Mouse (Mus musculus): ENCODE data around the gene Satb2.
A peak's percentile ranks its signal among the peaks of the same experiment; 100 is the strongest.

Satb2 gene

GRCm38 (mm10) chr1:56973593-56973950, 4.9 kb downstream of the Satb2 start:
- no peak for DNase-seq (ENCODE audit: extremely low spot score, low read depth, low spot score)

GRCm38 (mm10) chr1:56972950-56973592, 5.4 kb downstream of the Satb2 start:
- peak; percentile 86 for DNase-seq (ENCODE audit: extremely low spot score, low read depth, low spot score)

GRCm38 (mm10) chr1:56972251-56972949, 6.0 kb downstream of the Satb2 start:
- no peak for DNase-seq (ENCODE audit: extremely low spot score, low read depth, low spot score)

GRCm38 (mm10) chr1:56971942-56972250, 6.6 kb downstream of the Satb2 start:
- DNase-seq (ENCODE audit: extremely low spot score, low read depth, low spot score): no peak

- no peak for DNase-seq (ENCODE audit: extremely low spot score, low read depth, low spot score)
These were observed 7.0 kb downstream of the Satb2 start for GRCm38 (mm10) chr1:56971441-56971861.

- no peak for DNase-seq (ENCODE audit: extremely low spot score, low read depth, low spot score)
These were observed 7.7 kb downstream of the Satb2 start for GRCm38 (mm10) chr1:56970740-56971141.

- DNase-seq (ENCODE audit: extremely low spot score, low read depth, low spot score): no peak
These were observed 8.8 kb downstream of the Satb2 start for GRCm38 (mm10) chr1:56969364-56970360.

GRCm38 (mm10) chr1:56965879-56966579, 12.4 kb downstream of the Satb2 start:
- DNase-seq (ENCODE audit: extremely low spot score, low read depth, low spot score): peak; percentile 86

GRCm38 (mm10) chr1:56964493-56964892, 14.0 kb downstream of the Satb2 start:
- no peak for DNase-seq (ENCODE audit: extremely low spot score, low read depth, low spot score)

GRCm38 (mm10) chr1:56963291-56963690, 15.2 kb downstream of the Satb2 start:
- DNase-seq (ENCODE audit: extremely low spot score, low read depth, low spot score): no peak

GRCm38 (mm10) chr1:56958996-56959395, 19.5 kb downstream of the Satb2 start:
- no peak for DNase-seq (ENCODE audit: extremely low spot score, low read depth, low spot score)

- no peak for DNase-seq (ENCODE audit: extremely low spot score, low read depth, low spot score)
These were observed 20.5 kb downstream of the Satb2 start for GRCm38 (mm10) chr1:56957942-56958341.

- no peak for DNase-seq (ENCODE audit: extremely low spot score, low read depth, low spot score)
These were observed 21.6 kb downstream of the Satb2 start for GRCm38 (mm10) chr1:56956811-56957210.

- no peak for DNase-seq (ENCODE audit: extremely low spot score, low read depth, low spot score)
These were observed 22.7 kb downstream of the Satb2 start for GRCm38 (mm10) chr1:56955739-56956085.

GRCm38 (mm10) chr1:56955055-56955738, 23.3 kb downstream of the Satb2 start:
- DNase-seq (ENCODE audit: extremely low spot score, low read depth, low spot score): no peak

- no peak for DNase-seq (ENCODE audit: extremely low spot score, low read depth, low spot score)
These were observed 24.9 kb downstream of the Satb2 start for GRCm38 (mm10) chr1:56953538-56953937.

GRCm38 (mm10) chr1:56951980-56952379, 26.5 kb downstream of the Satb2 start:
- no peak for DNase-seq (ENCODE audit: extremely low spot score, low read depth, low spot score)

- DNase-seq (ENCODE audit: extremely low spot score, low read depth, low spot score): no peak
These were observed 26.9 kb downstream of the Satb2 start for GRCm38 (mm10) chr1:56951525-56951924.

GRCm38 (mm10) chr1:56939432-56939831, 39.0 kb downstream of the Satb2 start:
- no peak for DNase-seq (ENCODE audit: extremely low spot score, low read depth, low spot score)

GRCm38 (mm10) chr1:56938432-56938831, 40.0 kb downstream of the Satb2 start:
- DNase-seq (ENCODE audit: extremely low spot score, low read depth, low spot score): no peak

- DNase-seq (ENCODE audit: extremely low spot score, low read depth, low spot score): no peak
These were observed 41.9 kb downstream of the Satb2 start for GRCm38 (mm10) chr1:56936554-56936953.
